Mouse (Mus musculus) Muller cell, postnatal 12 days (primary cell): Measurements from ENCODE around the gene Trim40.
A peak's percentile ranks its signal among the peaks of the same experiment; 100 is the strongest.

Source experiments
- DNase-seq: peaks from one replicate; pipeline ENCODE4 v3.0.0-alpha.2; 2015; ENCODE audit errors: inconsistent ontology term

The Trim40 gene

GRCm38 (mm10) chr17:36840961-36841445, 48.9 kb downstream of the Trim40 start:
- no peak for DNase-seq

- no peak for DNase-seq
Measured at GRCm38 (mm10) chr17:36839931-36840330, 50.0 kb downstream of the Trim40 start.

GRCm38 (mm10) chr17:36839001-36839400, 50.9 kb downstream of the Trim40 start:
- DNase-seq: no peak

- peak; percentile 99 for DNase-seq
Measured at GRCm38 (mm10) chr17:36836874-36837647, 52.9 kb downstream of the Trim40 start, which contains the start of gene Trim26. Gene Trim26, plus strand, starts transcription at chr17:36837134.

GRCm38 (mm10) chr17:36836427-36836812, 53.5 kb downstream of the Trim40 start:
- peak; percentile 28 for DNase-seq

GRCm38 (mm10) chr17:36835591-36836426, 54.1 kb downstream of the Trim40 start:
- no peak for DNase-seq

- no peak for DNase-seq
Measured at GRCm38 (mm10) chr17:36832694-36833093, 57.2 kb downstream of the Trim40 start.
